Mouse (Mus musculus) lung, adult 2 months (tissue): ENCODE data around the gene Fasn. TPM values are rescaled to one million over a fixed set of nuclear protein-coding genes. Genes with fewer than 3 reads are reported as not detected.

Experiments
- DNase-seq: peaks from one replicate; pipeline ENCODE4 v3.0.0; 2022
- H3K4me1 ChIP-seq: fragments of 200-500 bp; 2 replicates; pipeline ENCODE4 v1.6.1; 2011; ENCODE audit warnings: low read length; ENCODE audit not compliant: control insufficient read depth, insufficient read depth
- H3K4me3 ChIP-seq: fragments of 200-500 bp; replicated peaks from 2 replicates; pipeline ENCODE3; 2011; ENCODE audit warnings: low read depth, mild to moderate bottlenecking, control low read depth, low read length; ENCODE audit errors: extremely low read depth
- CTCF ChIP-seq: fragments of 200-500 bp; IDR thresholded peaks from 2 replicates; pipeline ENCODE4 v1.5.1; 2011; ENCODE audit warnings: mild to moderate bottlenecking, low read length, control low read depth; ENCODE audit not compliant: insufficient read depth
- POLR2A ChIP-seq: fragments of 200-500 bp; IDR thresholded peaks from 2 replicates; pipeline ENCODE4 v1.6.1; 2011; ENCODE audit warnings: low read depth, mild to moderate bottlenecking, control low read depth, low read length, borderline replicate concordance; ENCODE audit errors: extremely low read depth
- WGBS: fragments of 180-500 bp; shearing (Covaris S2); methylation state at CpG from one replicate; pipeline ENCODE4 v1.1.7; 2018; 5-methylcytosine and 5-hydroxymethylcytosine counted together
- polyA plus RNA-seq: library from polyadenylated mRNA; depleted of rRNA; stranded (reverse); fragments of >200 nt; gene quantifications from 2 replicates; pipeline ENCODE4 v1.2.3, GENCODE M21; 2012; rRNA removed

The Fasn gene
- polyA plus RNA-seq, 1 experiment: 1,388 TPM

DNA sequence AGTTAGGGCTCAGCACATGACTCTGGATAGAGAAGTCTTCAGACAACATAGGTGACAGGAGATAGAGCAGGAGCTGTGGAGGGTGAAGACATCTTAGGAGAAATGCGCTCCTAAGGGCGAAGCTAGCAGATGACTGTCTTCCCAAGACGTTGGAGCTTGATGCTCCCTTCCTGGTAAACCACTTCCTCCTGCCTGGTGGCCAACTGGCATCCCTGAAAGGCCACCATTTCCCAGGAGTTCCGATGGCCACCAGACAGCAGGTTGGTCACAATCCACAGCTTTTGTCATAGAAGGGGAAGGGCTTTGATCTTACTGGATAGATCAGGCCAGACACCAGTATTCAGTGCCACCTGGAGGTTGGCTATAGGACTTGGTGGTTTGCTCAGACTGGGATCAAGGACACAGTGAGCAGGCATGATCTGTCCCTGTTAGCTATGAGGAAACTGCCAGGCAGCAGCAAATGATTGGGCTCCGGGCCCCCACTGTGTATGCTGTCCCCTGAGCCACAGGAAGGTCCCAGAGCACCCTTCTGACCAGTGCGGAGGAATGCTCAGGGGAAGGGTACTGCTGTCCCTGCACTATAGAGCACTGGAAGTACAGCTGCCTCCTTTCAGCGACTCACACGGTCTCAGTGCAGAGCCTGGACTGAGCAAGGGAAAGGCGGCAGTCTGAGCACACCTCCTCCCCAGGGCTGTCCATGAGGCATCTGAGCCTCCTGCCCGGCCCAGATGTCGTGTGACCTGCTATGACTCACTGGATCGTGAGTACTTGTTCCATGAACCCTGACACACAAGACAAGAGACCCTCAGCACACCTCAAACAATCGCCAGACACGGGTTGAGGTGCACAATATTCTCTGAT lies 62.3 kb downstream of the Fasn start:
- TF ChIP-seq CTCF (no peak), POLR2A (no peak)
- DNase-seq: no peak
- 61% methylated on average over 14 of the region's 14 CpGs for WGBS
- Histone ChIP-seq H3K4me3 (no peak overlapping the region), H3K4me1 (no peaks in the 10 kb centered on the region)

DNA sequence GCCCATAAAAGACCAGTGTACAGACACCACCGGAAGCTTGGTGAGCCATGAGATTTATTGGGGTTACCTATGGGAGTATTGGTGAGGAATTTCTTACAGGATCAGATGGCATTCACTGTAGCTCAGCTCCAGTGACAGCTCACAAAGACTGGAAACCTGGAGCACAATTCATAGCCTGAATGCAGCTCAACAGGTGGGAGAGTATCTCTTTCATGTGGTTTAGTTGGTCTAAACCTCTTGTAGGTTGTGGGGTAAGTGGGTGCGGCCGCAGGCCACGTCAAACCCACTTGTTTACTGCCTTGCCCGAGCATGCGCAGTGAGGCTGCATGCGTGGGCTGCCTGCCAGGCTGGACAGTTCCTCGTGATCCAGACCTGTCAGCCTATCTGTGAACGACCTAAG lies 64.1 kb downstream of the Fasn start:
- WGBS: 78% methylated on average over 9 of the region's 9 CpGs
- DNase-seq: no peak

More for the DNA sequence above, 64.1 kb downstream of the Fasn start:
- Histone ChIP-seq H3K4me3 (no peak overlapping the region), H3K4me1 (no peaks in the 10 kb centered on the region)
- TF ChIP-seq POLR2A (no peak), CTCF (no peak)

Other genes starting within 250 kb of the Fasn start
- gene Arhgdia, start 242.9 kb downstream of the Fasn start, polyA plus RNA-seq: 890 and 923 TPM in 2 replicates
- 26.1 and 29.1 TPM in 2 replicates for gene Alyref, start 226.2 kb downstream of the Fasn start, polyA plus RNA-seq
- gene Anapc11, start 226.1 kb downstream of the Fasn start, polyA plus RNA-seq: 136 and 159 TPM in 2 replicates
- gene Npb, start 216.1 kb downstream of the Fasn start, polyA plus RNA-seq: 2.5 and 3.0 TPM in 2 replicates
- gene Pcyt2, start 206.6 kb downstream of the Fasn start, polyA plus RNA-seq: 217 and 238 TPM in 2 replicates
- gene Sirt7, start 199.3 kb downstream of the Fasn start, polyA plus RNA-seq: 75.2 and 84.1 TPM in 2 replicates
- 41.5 and 51.3 TPM in 2 replicates for gene Mafg, start 190.9 kb downstream of the Fasn start, polyA plus RNA-seq
- 4.1 and 4.5 TPM in 2 replicates for gene Pycr1, start 180.8 kb downstream of the Fasn start, polyA plus RNA-seq
- 1.1 and 3.1 TPM in 2 replicates for gene Myadml2, start 176.4 kb downstream of the Fasn start, polyA plus RNA-seq
- gene Notum, start 163.4 kb downstream of the Fasn start, polyA plus RNA-seq: 15.5 and 20.6 TPM in 2 replicates
- 86.9 and 95.8 TPM in 2 replicates for gene Aspscr1, start 151.6 kb downstream of the Fasn start, polyA plus RNA-seq
- gene Cenpx, start 110.8 kb downstream of the Fasn start, polyA plus RNA-seq: 68.0 and 69.1 TPM in 2 replicates
- gene Lrrc45, start 110.6 kb downstream of the Fasn start, polyA plus RNA-seq: 35.6 and 40.1 TPM in 2 replicates
- 62.0 and 76.8 TPM in 2 replicates for gene Rac3, start 103.1 kb downstream of the Fasn start, polyA plus RNA-seq
- 326 and 340 TPM in 2 replicates for gene Dcxr, start 97.3 kb downstream of the Fasn start, polyA plus RNA-seq
- 13,780 and 14,250 TPM in 2 replicates for gene Cbr2, start 92.4 kb downstream of the Fasn start, polyA plus RNA-seq
- gene Hmga1b, start 61.8 kb downstream of the Fasn start, polyA plus RNA-seq: 0.24 and 1.6 TPM in 2 replicates
- gene Rfng, start 40.3 kb downstream of the Fasn start, polyA plus RNA-seq: 55.8 and 59.8 TPM in 2 replicates
- gene Gps1, start 40.3 kb downstream of the Fasn start, polyA plus RNA-seq: 116 and 141 TPM in 2 replicates
- 32.0 and 35.4 TPM in 2 replicates for gene Dus1l, start 28.1 kb downstream of the Fasn start, polyA plus RNA-seq
- 2.6 and 2.9 TPM in 2 replicates for gene Ccdc57, start 108.3 kb upstream of the Fasn start, polyA plus RNA-seq
- gene Slc16a3, start 123.9 kb upstream of the Fasn start, polyA plus RNA-seq: 20.8 and 28.8 TPM in 2 replicates
- 61.2 and 75.3 TPM in 2 replicates for gene Csnk1d, start 166.8 kb upstream of the Fasn start, polyA plus RNA-seq
- 5.8 and 6.4 TPM in 2 replicates for gene Cd7, start 214.9 kb upstream of the Fasn start, polyA plus RNA-seq
- 0.06 and 0.51 TPM in 2 replicates for gene Sectm1b, start 239.0 kb upstream of the Fasn start, polyA plus RNA-seq